Mouse (Mus musculus): ENCODE measurements around the gene 2310034G01Rik. TPM values are rescaled to one million over a fixed set of nuclear protein-coding genes. Genes with fewer than 3 reads are reported as not detected.
A peak's percentile ranks its signal among the peaks of the same experiment; 100 is the strongest.

Gene 2310034G01Rik
- polyA plus RNA-seq, 1 experiment from 2014 or later, result 1.8 TPM

DNA sequence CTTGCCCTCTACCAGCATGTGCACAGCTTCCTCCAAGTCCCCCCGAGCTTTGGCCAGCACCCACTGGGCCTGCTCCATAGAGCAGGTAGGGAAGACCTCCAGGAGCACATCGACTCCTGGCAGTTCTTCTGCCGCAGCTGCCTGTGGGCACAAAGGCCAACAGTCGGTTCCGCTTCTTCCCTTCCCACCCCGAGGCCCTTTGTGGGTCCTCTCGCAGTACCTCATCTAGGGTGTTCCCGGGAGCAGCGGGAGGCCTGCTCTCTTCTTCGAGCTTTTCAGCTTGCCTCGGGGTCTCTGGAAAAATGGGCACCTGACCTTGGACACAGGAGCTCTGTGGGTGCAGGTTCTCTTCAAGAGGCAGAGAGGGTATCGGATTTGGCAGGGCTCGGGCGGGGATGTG lies 18.8 kb downstream of the 2310034G01Rik start:
- peaks cover 44% of the 10 kb centered on the region for H3K4me1 ChIP-seq
- H3K4me3 ChIP-seq, result no peak overlapping the region

GRCm38 (mm10) chr19:46330696-46331095 lies 19.4 kb downstream of the 2310034G01Rik start:
- Histone ChIP-seq H3K27ac (no peak overlapping the region), H3K9me3 (replicated peaks) (no peaks in the 10 kb centered on the region), H3K4me1 (peaks cover 44% of the 10 kb centered on the region), H3K36me3 (peaks cover 20% of the 10 kb centered on the region), H3K4me3 (no peak overlapping the region), H3K27me3 (ENCODE audit: low read depth, poor library complexity, severe bottlenecking) (peaks cover 34% of the 10 kb centered on the region)
- 92% methylated on average over 12 of the region's 12 CpGs for WGBS
- no peak for DNase-seq (ENCODE audit: low spot score)

More for the DNA sequence above, 18.8 kb downstream of the 2310034G01Rik start:
- Histone ChIP-seq H3K9me3 (replicated peaks) (no peaks in the 10 kb centered on the region), H3K27ac (no peak overlapping the region), H3K27me3 (ENCODE audit: low read depth, poor library complexity, severe bottlenecking) (peaks cover 28% of the 10 kb centered on the region), H3K36me3 (peaks cover 20% of the 10 kb centered on the region)
- WGBS, result 94% methylated on average over 14 of the region's 14 CpGs
- DNase-seq (ENCODE audit: low spot score), result no peak

DNA sequence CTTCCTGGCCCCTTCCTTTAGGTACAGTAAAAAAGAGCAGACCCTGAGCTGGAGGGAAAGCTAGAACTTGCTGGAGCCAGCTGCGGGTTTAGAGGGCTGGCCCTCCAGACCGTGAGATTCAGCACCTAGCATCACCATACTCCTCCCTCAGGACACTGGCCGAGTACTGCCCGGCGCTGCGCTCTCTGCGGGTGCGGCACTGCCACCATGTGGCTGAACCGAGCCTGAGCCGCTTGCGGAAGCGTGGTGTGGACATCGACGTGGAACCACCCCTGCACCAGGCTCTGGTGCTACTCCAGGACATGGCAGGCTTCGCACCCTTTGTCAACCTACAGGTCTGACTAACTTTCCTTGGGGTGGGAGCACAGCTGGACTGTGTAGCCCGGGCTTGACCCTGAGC lies 20.2 kb downstream of the 2310034G01Rik start:
- peaks cover 41% of the 10 kb centered on the region for H3K27me3 ChIP-seq (ENCODE audit: low read depth, poor library complexity, severe bottlenecking)
- H3K4me3 ChIP-seq, result peak overlapping the region; percentile 69
- peaks cover 20% of the 10 kb centered on the region for H3K36me3 ChIP-seq
- no peaks in the 10 kb centered on the region for H3K9me3 ChIP-seq (replicated peaks)
- DNase-seq (ENCODE audit: low spot score), result peak; percentile 84
- 6% methylated on average over 16 of the region's 16 CpGs for WGBS
- no peak overlapping the region for H3K27ac ChIP-seq
- peaks cover 44% of the 10 kb centered on the region for H3K4me1 ChIP-seq

DNA sequence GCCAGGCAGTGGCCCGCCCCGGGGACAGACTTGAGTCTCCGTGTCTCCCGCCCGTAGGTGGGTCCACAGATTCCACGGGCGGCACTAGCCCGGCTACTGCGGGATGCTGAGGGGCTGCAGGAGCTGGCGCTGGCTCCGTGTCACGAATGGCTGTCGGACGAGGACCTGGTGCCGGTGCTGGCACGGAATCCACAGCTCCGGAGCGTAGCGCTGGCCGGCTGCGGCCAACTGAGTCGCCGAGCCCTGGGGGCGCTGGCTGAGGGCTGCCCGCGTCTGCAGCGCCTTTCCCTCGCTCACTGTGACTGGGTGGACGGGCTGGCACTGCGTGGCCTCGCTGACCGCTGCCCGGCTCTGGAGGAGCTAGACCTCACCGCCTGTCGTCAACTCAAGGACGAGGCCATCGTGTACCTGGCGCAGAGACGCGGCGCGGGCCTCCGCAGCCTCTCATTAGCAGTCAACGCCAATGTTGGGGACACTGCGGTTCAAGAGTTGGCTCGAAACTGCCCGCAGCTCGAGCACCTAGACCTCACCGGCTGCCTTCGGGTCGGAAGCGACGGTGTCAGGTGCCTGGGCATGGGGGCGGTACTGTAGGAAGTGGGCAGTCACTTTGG lies 21.0 kb downstream of the 2310034G01Rik start:
- no peak for DNase-seq (ENCODE audit: low spot score)
- Histone ChIP-seq H3K36me3 (peaks cover 20% of the 10 kb centered on the region), H3K9me3 (replicated peaks) (no peaks in the 10 kb centered on the region), H3K27ac (peak overlapping the region; percentile 83), H3K27me3 (ENCODE audit: low read depth, poor library complexity, severe bottlenecking) (peaks cover 50% of the 10 kb centered on the region), H3K4me3 (peak overlapping the region; percentile 69), H3K4me1 (peaks cover 44% of the 10 kb centered on the region)
- WGBS, result 3% methylated on average over 54 of the region's 54 CpGs

GRCm38 (mm10) chr19:46328081-46329030 lies 21.7 kb downstream of the 2310034G01Rik start, which contains the start of gene Fbxl15:
TSS of gene Fbxl15 (plus strand) at chr19:46328184.
- H3K4me3 ChIP-seq, result peak within 1 kb of the TSS; percentile 69
- H3K36me3 ChIP-seq, result peaks cover 20% of the 10 kb centered on the region
- H3K27me3 ChIP-seq (ENCODE audit: low read depth, poor library complexity, severe bottlenecking), result peaks cover 57% of the 10 kb centered on the region
- H3K4me1 ChIP-seq, result peaks cover 44% of the 10 kb centered on the region
- under 1% methylated on average over 81 of the region's 81 CpGs for WGBS
- H3K27ac ChIP-seq, result peak within 1 kb of the TSS; percentile 83
- peak; percentile 94 for DNase-seq (ENCODE audit: low spot score)
- no peaks in the 10 kb centered on the region for H3K9me3 ChIP-seq (replicated peaks)

GRCm38 (mm10) chr19:46327531-46328064 lies 22.5 kb downstream of the 2310034G01Rik start:
- H3K27ac ChIP-seq, result peak overlapping the region; percentile 83; the same call in 1 of the 2 replicates

GRCm38 (mm10) chr19:46326756-46327305 lies 23.3 kb downstream of the 2310034G01Rik start, which contains the start of gene Psd:
TSS of gene Psd (minus strand) at chr19:46327156.
- H3K27me3 ChIP-seq (ENCODE audit: low read depth, poor library complexity, severe bottlenecking), result peaks cover 73% of the 10 kb centered on the region
- H3K4me1 ChIP-seq, result peaks cover 41% of the 10 kb centered on the region
- H3K9me3 ChIP-seq (replicated peaks), result no peaks in the 10 kb centered on the region
- WGBS, result under 1% methylated on average over 35 of the region's 35 CpGs
- H3K27ac ChIP-seq, result peak within 1 kb of the TSS; percentile 83
- H3K36me3 ChIP-seq, result peaks cover 17% of the 10 kb centered on the region
- DNase-seq (ENCODE audit: low spot score), result peak; percentile 69
- peak within 1 kb of the TSS; percentile 69 for H3K4me3 ChIP-seq

More at GRCm38 (mm10) chr19:46327531-46328064, 22.5 kb downstream of the 2310034G01Rik start:
- peaks cover 40% of the 10 kb centered on the region for H3K4me1 ChIP-seq
- 32% methylated on average over 14 of the region's 14 CpGs for WGBS
- H3K4me3 ChIP-seq, result peak overlapping the region; percentile 69
- H3K9me3 ChIP-seq (replicated peaks), result no peaks in the 10 kb centered on the region
- no peak for DNase-seq (ENCODE audit: low spot score)
- peaks cover 20% of the 10 kb centered on the region for H3K36me3 ChIP-seq
- H3K27me3 ChIP-seq (ENCODE audit: low read depth, poor library complexity, severe bottlenecking), result peaks cover 65% of the 10 kb centered on the region

GRCm38 (mm10) chr19:46326019-46326755 lies 23.9 kb downstream of the 2310034G01Rik start:
- peaks cover 79% of the 10 kb centered on the region for H3K27me3 ChIP-seq (ENCODE audit: low read depth, poor library complexity, severe bottlenecking)
- no peak overlapping the region for H3K27ac ChIP-seq
- peaks cover 48% of the 10 kb centered on the region for H3K4me1 ChIP-seq

DNA sequence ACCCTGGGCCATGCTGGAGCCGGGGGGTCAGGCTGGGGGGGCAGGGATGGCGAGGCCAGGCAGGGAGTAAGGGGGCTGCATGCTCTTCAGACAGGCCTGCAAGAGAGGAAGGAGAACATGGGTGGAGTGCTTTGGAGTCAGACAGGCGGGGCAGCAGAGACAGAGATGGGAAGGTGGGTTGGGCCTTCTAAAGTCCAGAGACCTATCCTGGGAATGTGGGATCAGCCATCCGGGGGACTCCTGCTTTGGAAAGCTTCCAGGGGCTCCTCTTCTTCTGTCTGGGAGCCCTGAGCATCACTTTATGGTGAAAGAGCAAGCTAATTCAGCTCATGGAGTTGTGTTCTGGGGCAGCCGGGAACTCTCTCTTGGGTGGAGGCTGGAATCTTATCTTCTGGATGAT lies 25.2 kb downstream of the 2310034G01Rik start:
- WGBS, result 64% methylated on average over 5 of the region's 5 CpGs

More at GRCm38 (mm10) chr19:46326019-46326755, 23.9 kb downstream of the 2310034G01Rik start:
- H3K36me3 ChIP-seq, result peaks cover 11% of the 10 kb centered on the region
- no peak for DNase-seq (ENCODE audit: low spot score)
- 0 out of 2 replicates have a peak overlapping the region, but pooled peaks have one; percentile 69 for H3K4me3 ChIP-seq
- 5% methylated on average over 29 of the region's 29 CpGs for WGBS
- H3K9me3 ChIP-seq (replicated peaks), result no peaks in the 10 kb centered on the region

DNA sequence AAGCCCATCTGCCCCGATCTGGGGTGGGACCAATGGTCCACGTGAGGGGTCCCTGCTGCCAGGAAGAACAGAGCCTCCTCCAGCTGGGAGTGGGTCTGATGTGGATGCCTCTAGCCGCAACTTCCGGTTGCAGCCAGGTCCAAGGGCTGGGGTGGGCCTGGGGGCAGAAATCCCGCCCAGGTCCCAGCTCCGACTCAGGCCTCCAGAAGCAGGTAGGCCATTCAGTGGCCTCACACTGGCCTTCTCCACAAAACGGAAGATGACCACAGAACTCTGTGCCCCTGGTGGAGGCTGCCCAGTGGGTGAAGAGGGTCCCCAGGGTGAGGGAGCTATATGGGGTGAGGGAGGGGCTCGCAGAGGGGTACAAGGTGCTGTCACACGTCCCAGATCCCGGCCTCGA lies 25.7 kb downstream of the 2310034G01Rik start:
- no peaks in the 10 kb centered on the region for H3K9me3 ChIP-seq (replicated peaks)
- peaks cover 89% of the 10 kb centered on the region for H3K27me3 ChIP-seq (ENCODE audit: low read depth, poor library complexity, severe bottlenecking)
- no peak overlapping the region for H3K4me3 ChIP-seq
- no peaks in the 10 kb centered on the region for H3K36me3 ChIP-seq
- peaks cover 42% of the 10 kb centered on the region for H3K4me1 ChIP-seq
- DNase-seq (ENCODE audit: low spot score), result no peak
- 70% methylated on average over 11 of the region's 11 CpGs for WGBS
- H3K27ac ChIP-seq, result no peak overlapping the region

More for the DNA sequence above, 25.2 kb downstream of the 2310034G01Rik start:
- H3K36me3 ChIP-seq, result no peaks in the 10 kb centered on the region
- H3K9me3 ChIP-seq (replicated peaks), result no peaks in the 10 kb centered on the region
- H3K4me1 ChIP-seq, result peaks cover 46% of the 10 kb centered on the region
- H3K27ac ChIP-seq, result no peak overlapping the region
- no peak for DNase-seq (ENCODE audit: low spot score)
- H3K27me3 ChIP-seq (ENCODE audit: low read depth, poor library complexity, severe bottlenecking), result peaks cover 89% of the 10 kb centered on the region
- H3K4me3 ChIP-seq, result no peak overlapping the region

GRCm38 (mm10) chr19:46323716-46324115 lies 26.4 kb downstream of the 2310034G01Rik start:
- H3K4me3 ChIP-seq, result no peak overlapping the region
- WGBS, result 68% methylated on average over 5 of the region's 5 CpGs
- no peaks in the 10 kb centered on the region for H3K9me3 ChIP-seq (replicated peaks)
- H3K36me3 ChIP-seq, result no peaks in the 10 kb centered on the region
- peaks cover 91% of the 10 kb centered on the region for H3K27me3 ChIP-seq (ENCODE audit: low read depth, poor library complexity, severe bottlenecking)
- DNase-seq (ENCODE audit: low spot score), result no peak
- H3K4me1 ChIP-seq, result peaks cover 42% of the 10 kb centered on the region
- no peak overlapping the region for H3K27ac ChIP-seq

All from limb, embryonic 10.5 days (tissue).